Mouse (Mus musculus) midbrain, embryonic 10.5 days (tissue): Measurements from ENCODE around the gene 2700097O09Rik. TPM values are rescaled to one million over a fixed set of nuclear protein-coding genes. Genes with fewer than 3 reads are reported as not detected.
"Not testable (repeated sequence)": the region's sequence is repeated elsewhere in the genome, so short reads cannot be mapped to it uniquely, and the experiment has no call there.

Source experiments
- DNase-seq: peaks from one replicate; pipeline ENCODE4 v3.0.0-alpha.2; 2017; ENCODE audit warnings: low spot score
- H3K27ac ChIP-seq: fragments of 300-500 bp; sonication (generic); replicated peaks from 2 replicates; pipeline ENCODE4 v1.5.1; 2016; ENCODE audit warnings: mild to moderate bottlenecking
- H3K27me3 ChIP-seq: fragments of 300-500 bp; sonication (generic); 2 replicates; pipeline ENCODE4 v1.6.1; 2016; ENCODE audit warnings: low read depth, mild to moderate bottlenecking; ENCODE audit not compliant: poor library complexity, severe bottlenecking
- H3K36me3 ChIP-seq: fragments of 300-500 bp; sonication (generic); 2 replicates; pipeline ENCODE4 v1.6.1; 2016; ENCODE audit warnings: mild to moderate bottlenecking, moderate library complexity
- H3K4me1 ChIP-seq: fragments of 300-500 bp; sonication (generic); 2 replicates; pipeline ENCODE4 v1.6.1; 2016
- H3K4me3 ChIP-seq: fragments of 300-500 bp; sonication (generic); 2 replicates; pipeline ENCODE4 v1.5.1; 2016; ENCODE audit warnings: mild to moderate bottlenecking, moderate library complexity
- H3K9me3 ChIP-seq: fragments of 300-500 bp; sonication (generic); replicated peaks from 2 replicates; pipeline ENCODE4 v1.6.1; 2016; ENCODE audit warnings: mild to moderate bottlenecking
- WGBS: fragments of 180-500 bp; shearing (Covaris S2); methylation state at CpG from one replicate; pipeline ENCODE4 v1.1.7; 2016; 5-methylcytosine and 5-hydroxymethylcytosine counted together
- polyA plus RNA-seq: library from polyadenylated mRNA; unstranded; fragments of >200 nt; fragmentation: Nextera tagmentation; extraction: Ambion mirVana; gene quantifications from 2 replicates; pipeline ENCODE4 v1.2.1, GENCODE M21; 2016

Gene 2700097O09Rik
- polyA plus RNA-seq, 1 experiment from 2014 or later, result 47.0 TPM

- H3K4me1 ChIP-seq, result no peaks in the 10 kb centered on the region
- no peaks in the 10 kb centered on the region for H3K27me3 ChIP-seq
- no peaks in the 10 kb centered on the region for H3K36me3 ChIP-seq
- WGBS, result 79% methylated on average over 8 of the region's 8 CpGs
- no peaks in the 10 kb centered on the region for H3K9me3 ChIP-seq
- DNase-seq, result no peak
- H3K27ac ChIP-seq, result no peak overlapping the region
- H3K4me3 ChIP-seq, result no peak overlapping the region
These were observed 63.4 kb downstream of the 2700097O09Rik start for GRCm38 (mm10) chr12:55016339-55017118.

DNA sequence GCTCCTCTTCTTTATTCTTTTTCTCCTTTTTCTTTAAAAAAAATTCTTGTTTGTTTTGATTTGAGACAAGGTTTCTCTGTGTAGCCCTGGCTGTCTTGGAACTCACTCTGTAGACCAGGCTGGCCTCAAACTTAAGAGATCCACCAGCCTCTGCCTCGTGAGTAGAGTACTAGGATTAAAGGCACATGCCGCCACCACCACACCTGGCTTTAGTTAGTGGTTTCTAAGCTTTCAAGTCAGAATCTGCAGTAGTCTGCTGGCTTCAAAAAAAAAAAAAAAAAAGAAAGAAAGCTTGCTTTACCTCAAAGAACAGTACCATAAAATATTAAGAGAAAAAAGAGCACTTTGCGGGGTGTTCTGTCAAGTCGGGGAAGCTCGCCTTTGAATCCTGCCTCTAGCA, 64.5 kb downstream of the 2700097O09Rik start:
- no peaks in the 10 kb centered on the region for H3K9me3 ChIP-seq
- no peak for DNase-seq
- H3K4me3 ChIP-seq, result no peak overlapping the region
- no peaks in the 10 kb centered on the region for H3K27me3 ChIP-seq
- H3K4me1 ChIP-seq, result no peaks in the 10 kb centered on the region
- 85% methylated on average over 5 of the region's 5 CpGs for WGBS
- H3K27ac ChIP-seq, result no peak overlapping the region
- no peaks in the 10 kb centered on the region for H3K36me3 ChIP-seq

DNA sequence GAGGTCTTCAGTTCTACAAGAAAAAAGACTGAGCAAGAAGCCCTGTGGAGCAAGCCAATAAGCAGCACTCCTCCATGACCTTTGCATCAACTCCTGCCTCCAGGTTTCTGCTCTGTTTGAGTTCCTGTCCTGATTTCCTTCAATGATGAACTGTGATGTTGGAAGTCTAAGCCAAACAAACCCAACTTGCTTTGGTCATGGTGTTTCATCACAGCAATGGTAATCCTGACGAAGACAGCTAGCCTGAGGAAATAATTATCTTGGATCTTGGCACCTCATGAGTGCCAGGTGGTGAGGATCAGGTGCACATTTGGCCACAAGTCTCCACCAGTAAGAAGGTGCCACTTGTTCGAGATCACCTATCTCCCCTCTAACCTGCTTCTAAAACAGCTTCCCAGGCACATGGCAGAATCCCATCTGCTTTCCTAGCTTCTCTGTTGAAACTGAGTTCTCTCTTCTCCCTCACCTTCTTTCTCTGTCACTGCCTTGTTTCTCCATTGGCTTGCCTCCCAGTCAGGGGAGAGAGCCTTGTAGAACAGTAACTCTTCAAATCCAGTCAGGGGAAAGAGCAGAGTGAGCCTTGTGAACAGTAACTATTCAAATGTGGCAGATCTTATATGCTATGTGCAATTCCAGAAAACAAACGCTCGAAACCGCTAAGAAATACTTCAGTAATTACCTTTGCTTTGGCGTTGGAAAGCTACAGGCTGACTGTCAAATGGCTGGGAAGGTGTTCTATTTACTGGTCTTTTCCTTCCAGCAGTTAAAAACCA, 66.1 kb downstream of the 2700097O09Rik start, which contains the start of gene Baz1a:
Gene Baz1a (minus strand): TSS at position 723 of the 773 bp plus-strand sequence.
- DNase-seq, result no peak
- Histone ChIP-seq H3K4me1 (no peaks in the 10 kb centered on the region), H3K36me3 (no peaks in the 10 kb centered on the region), H3K27me3 (no peaks in the 10 kb centered on the region), H3K9me3 (no peaks in the 10 kb centered on the region), H3K27ac (no peak within 1 kb of the TSS), H3K4me3 (no peak within 1 kb of the TSS)
- 87% methylated on average over 6 of the region's 6 CpGs for WGBS

GRCm38 (mm10) chr12:55013031-55013430, 66.9 kb downstream of the 2700097O09Rik start:
- no peaks in the 10 kb centered on the region for H3K36me3 ChIP-seq
- WGBS, result 68% methylated on average over 1 of the region's 1 CpGs
- DNase-seq, result no peak
- H3K4me3 ChIP-seq, result no peak overlapping the region
- H3K4me1 ChIP-seq, result no peaks in the 10 kb centered on the region
- H3K9me3 ChIP-seq, result no peaks in the 10 kb centered on the region
- no peaks in the 10 kb centered on the region for H3K27me3 ChIP-seq
- H3K27ac ChIP-seq, result no peak overlapping the region

DNA sequence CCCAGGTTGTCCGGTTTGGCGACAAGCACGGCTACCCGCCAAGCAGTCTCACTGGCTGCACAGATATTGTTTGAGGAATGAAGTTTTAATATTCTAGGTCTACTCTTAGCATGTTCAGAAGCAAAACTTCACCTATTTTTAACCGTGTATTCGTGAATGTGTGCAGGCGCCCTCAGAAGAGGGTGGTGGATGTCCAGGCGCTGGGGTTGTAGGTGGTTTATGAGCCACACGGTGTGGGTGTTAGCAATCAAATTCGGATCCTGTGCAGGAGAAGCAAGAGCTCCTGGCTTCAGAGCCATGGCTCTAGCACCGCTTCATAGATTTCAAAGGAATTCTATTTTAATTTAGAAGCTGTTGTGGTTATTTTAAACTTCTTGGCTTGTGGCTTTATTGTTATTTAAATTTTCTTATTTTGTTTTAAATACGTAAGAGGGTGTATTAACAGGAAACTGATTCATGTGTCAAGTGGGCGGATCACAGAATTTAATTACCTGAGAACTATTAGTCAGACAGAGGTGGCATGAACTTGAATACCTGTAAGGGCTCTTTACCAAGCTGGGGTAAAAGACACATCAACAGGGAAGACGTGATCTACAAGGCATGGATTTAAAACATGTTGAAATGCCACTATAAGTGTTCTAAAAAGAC, 72.4 kb downstream of the 2700097O09Rik start:
- Histone ChIP-seq H3K27me3 (no peaks in the 10 kb centered on the region), H3K36me3 (no peaks in the 10 kb centered on the region), H3K4me1 (no peaks in the 10 kb centered on the region), H3K9me3 (no peaks in the 10 kb centered on the region; the same call in 1 of the 2 replicates), H3K27ac (no peak overlapping the region), H3K4me3 (no peak overlapping the region)
- 89% methylated on average over 14 of the region's 14 CpGs for WGBS
- no peak for DNase-seq

GRCm38 (mm10) chr12:55006071-55006470, 73.8 kb downstream of the 2700097O09Rik start:
- Histone ChIP-seq H3K4me3 (no peak overlapping the region), H3K27ac (no peak overlapping the region), H3K27me3 (no peaks in the 10 kb centered on the region), H3K9me3 (no peaks in the 10 kb centered on the region; the same call in 1 of the 2 replicates), H3K4me1 (no peaks in the 10 kb centered on the region), H3K36me3 (no peaks in the 10 kb centered on the region)
- DNase-seq, result no peak
- 89% methylated on average over 7 of the region's 7 CpGs for WGBS

DNA sequence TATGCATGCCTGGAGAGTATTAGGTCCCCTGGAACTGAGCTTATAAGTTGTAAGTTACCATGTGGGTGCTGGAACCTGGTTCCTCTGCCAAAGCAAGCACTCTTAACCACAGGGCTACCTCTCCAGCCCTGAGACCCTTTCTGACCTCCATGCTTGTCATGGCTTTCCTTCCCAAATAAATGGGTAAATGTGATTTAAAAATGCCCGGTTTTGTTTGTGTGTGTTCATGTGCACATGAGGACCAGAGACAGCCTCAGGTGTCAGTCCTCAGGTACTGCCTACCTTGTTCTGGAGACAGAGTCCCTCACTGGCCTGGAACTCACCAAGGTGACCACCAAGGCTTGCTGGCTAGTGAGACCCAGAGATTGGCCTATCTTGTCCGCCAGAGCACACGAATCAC, 75.5 kb downstream of the 2700097O09Rik start:
- Histone ChIP-seq H3K9me3 (no peaks in the 10 kb centered on the region; the same call in 1 of the 2 replicates), H3K4me1 (no peaks in the 10 kb centered on the region), H3K27me3 (no peaks in the 10 kb centered on the region), H3K36me3 (no peaks in the 10 kb centered on the region), H3K27ac (no peak overlapping the region), H3K4me3 (no peak overlapping the region)
- no peak for DNase-seq
- 84% methylated on average over 3 of the region's 3 CpGs for WGBS

GRCm38 (mm10) chr12:55003843-55004242, 76.1 kb downstream of the 2700097O09Rik start:
- H3K9me3 ChIP-seq, result no peaks in the 10 kb centered on the region; the same call in 1 of the 2 replicates
- no peak overlapping the region for H3K4me3 ChIP-seq
- WGBS, result 90% methylated on average over 5 of the region's 5 CpGs
- H3K27me3 ChIP-seq, result no peaks in the 10 kb centered on the region
- no peaks in the 10 kb centered on the region for H3K36me3 ChIP-seq
- H3K4me1 ChIP-seq, result no peaks in the 10 kb centered on the region
- no peak overlapping the region for H3K27ac ChIP-seq
- no peak for DNase-seq

DNA sequence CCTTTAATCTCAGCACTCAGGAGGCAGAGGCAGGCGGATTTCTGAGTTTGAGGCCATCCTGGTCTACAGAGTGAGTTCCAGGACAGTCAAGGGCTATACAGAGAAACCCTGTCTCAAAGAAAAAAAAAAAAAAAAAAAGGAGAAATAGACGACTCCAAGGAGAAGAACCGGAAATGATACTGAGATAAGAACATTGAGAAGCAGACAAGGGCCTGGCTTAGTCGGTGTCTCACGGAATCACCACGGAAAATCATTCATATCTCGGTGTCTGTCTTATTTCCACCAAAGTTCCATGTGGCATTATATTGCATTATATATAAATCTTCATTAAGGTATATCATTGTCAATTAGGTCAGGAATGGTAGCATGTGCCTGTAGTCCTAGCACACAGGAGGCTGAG, 77.4 kb downstream of the 2700097O09Rik start:
- WGBS, result 91% methylated on average over 7 of the region's 7 CpGs

DNA sequence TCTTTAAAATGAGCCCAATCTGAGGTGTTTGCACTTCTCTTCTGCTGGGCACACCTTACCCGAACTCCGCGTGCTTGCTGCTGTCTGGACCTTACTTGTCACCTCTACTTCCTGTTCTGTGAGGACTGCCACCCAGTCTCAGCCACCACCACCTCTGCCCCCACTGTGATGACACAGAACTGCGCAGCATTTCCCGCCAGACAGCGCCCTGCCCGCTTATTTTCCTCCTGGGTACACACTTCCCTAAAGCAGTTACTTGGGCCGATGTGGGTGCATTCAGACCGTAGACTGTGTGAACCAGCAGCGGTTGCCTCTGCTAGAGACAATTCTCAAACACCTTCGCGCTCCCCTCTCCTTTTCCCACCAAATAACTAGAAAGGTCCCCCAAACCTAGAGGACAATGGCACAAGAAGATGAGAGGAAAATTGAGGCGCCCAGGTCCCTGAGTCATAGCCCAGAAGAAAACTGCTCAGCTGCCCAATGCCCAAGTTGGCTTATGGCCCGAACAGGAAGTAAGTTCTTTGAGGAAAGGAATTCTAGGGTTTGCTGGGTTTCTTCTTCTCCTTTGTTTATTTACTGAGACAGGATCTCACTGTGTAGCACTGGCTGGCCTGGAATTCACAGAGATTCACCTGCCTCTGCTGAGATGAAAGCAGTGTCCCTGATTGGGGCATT, 80.8 kb downstream of the 2700097O09Rik start:
- Histone ChIP-seq H3K9me3 (no peaks in the 10 kb centered on the region), H3K4me1 (no peaks in the 10 kb centered on the region), H3K27me3 (no peaks in the 10 kb centered on the region), H3K27ac (no peak overlapping the region), H3K4me3 (no peak overlapping the region), H3K36me3 (no peaks in the 10 kb centered on the region)
- WGBS, result 82% methylated on average over 14 of the region's 14 CpGs
- DNase-seq, result no peak

More for the DNA sequence above, 77.4 kb downstream of the 2700097O09Rik start:
- not testable (repeated sequence) for H3K9me3 ChIP-seq, H3K27ac ChIP-seq, H3K27me3 ChIP-seq, H3K4me3 ChIP-seq, DNase-seq, H3K4me1 ChIP-seq, H3K36me3 ChIP-seq

DNA sequence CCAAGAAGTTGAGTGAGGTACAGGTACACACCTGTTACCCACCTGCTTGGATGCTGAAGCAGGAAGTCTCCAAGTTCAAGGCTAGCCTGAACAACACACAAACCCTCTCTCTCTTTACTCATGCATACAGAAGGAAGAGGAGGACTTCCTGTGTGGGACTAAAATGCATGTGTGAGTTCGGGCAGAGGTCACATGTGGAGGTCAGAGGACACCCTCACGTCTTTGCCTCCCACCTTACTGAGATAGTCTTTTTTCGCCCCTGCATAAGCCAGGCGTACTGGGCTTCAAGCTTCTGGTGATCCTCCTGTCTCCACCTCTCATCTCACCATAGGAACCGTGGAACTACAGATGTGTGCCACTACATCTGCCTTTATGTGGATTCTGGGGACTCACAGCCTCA, 81.5 kb downstream of the 2700097O09Rik start:
- Histone ChIP-seq H3K27me3 (no peaks in the 10 kb centered on the region), H3K9me3 (no peaks in the 10 kb centered on the region), H3K36me3 (no peaks in the 10 kb centered on the region), H3K4me1 (no peaks in the 10 kb centered on the region), H3K27ac (no peak overlapping the region), H3K4me3 (no peak overlapping the region)
- WGBS, result 87% methylated on average over 5 of the region's 5 CpGs
- DNase-seq, result no peak

DNA sequence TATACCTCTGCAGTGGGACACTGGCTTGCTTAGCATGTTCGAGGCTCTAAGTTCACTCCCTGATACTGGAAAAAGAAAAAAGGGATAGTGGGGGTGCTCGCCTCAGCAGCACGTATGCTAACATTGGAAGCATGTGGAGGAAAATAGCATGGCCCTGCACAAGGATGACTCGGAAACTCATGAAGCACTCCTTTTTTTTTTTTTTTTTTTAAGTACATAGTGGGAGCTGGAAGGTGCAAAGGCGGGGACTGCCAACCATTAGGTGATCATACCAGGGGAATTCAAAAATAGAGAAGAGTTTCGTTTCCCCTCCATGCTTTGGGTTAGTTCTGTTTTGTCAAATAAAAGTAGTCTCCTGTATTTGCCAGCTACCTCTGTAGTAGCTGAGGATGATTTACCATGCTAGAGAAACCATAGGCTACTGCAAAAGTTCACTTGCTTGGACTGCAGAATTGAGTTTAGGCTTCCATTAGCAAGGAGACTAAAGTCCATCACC, 82.9 kb downstream of the 2700097O09Rik start:
- Histone ChIP-seq H3K4me3 (no peak overlapping the region), H3K27ac (no peak overlapping the region), H3K4me1 (no peaks in the 10 kb centered on the region), H3K36me3 (no peaks in the 10 kb centered on the region), H3K9me3 (no peaks in the 10 kb centered on the region), H3K27me3 (no peaks in the 10 kb centered on the region)
- 86% methylated on average over 6 of the region's 6 CpGs for WGBS
- no peak for DNase-seq
